Mouse (Mus musculus): ENCODE measurements around the gene Hsf2bp.

DNA sequence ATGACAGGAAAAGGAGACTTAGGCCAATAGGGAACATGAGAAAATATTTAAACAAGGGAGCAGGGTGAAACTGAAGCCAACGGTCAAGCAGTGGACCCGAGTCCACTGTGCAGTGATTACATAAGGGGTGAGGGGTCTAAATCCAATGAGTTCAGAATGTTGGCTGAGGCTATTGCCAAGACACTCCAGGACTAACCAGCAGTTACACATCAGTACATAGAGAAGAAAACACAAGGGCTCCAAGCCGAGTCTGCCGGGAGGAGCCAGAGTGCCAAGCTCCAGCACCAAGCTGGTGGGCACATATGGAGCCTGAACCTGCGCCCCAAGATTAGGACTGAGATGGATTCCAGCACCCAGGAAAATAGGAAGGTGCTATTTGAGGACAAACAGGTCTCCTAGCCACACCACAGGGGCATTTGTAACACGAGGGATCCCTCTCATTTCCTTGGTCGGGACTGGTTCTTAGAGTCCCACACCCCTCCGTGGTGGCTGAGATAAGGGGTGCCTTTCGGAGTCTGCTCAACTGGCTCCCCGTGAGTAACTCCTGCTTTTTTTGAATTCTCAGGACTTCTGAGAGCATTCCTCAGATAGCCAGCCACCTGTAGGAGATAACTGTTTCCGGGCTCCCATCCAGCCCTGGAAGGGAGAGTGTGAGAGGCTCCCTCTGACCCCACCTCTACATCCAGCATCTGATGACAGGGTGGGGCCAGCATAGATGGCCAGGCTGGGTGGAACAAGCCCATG lies 134.5 kb downstream of the Hsf2bp start:
- TF ChIP-seq EP300 (IDR thresholded peaks at IDR 0.05; ENCODE audit: low read depth in 1 of 2, low read length in 2 of 2) = no peak
- TF ChIP-seq GATA1 (IDR thresholded peaks at IDR 0.05; ENCODE audit: low read depth, low read length) = no peak
- no peak for TF ChIP-seq CTCF (IDR thresholded peaks at IDR 0.05 in 2 of 3, conservative IDR thresholded peaks at IDR 0.05 in 1 of 3; ENCODE audit: control insufficient read depth in 1 of 3, insufficient read depth in 1 of 3, low read depth in 2 of 3, low read length in 3 of 3, poor library complexity in 1 of 3, severe bottlenecking in 1 of 3)
- TF ChIP-seq TCF12 (IDR thresholded peaks at IDR 0.05; ENCODE audit: low read depth, low read length) = no peak
- no peak for TF ChIP-seq ZC3H11A (IDR thresholded peaks at IDR 0.05; ENCODE audit: low read depth, low read length)
- no peak for TF ChIP-seq RAD21 (IDR thresholded peaks at IDR 0.05; ENCODE audit: low read depth, low read length)
- no peak for TF ChIP-seq CHD1 (IDR thresholded peaks at IDR 0.05; ENCODE audit: low read depth, low read length)
- no peak for TF ChIP-seq ZKSCAN1 (IDR thresholded peaks at IDR 0.05; ENCODE audit: low read depth, low read length)
- no peak for TF ChIP-seq MAFK (IDR thresholded peaks at IDR 0.05; ENCODE audit: borderline replicate concordance, low read depth, low read length)
- no peak for TF ChIP-seq POLR2A (IDR thresholded peaks at IDR 0.05; ENCODE audit: control insufficient read depth in 1 of 2, insufficient read depth in 1 of 2, low read depth in 1 of 2, low read length in 2 of 2, poor library complexity in 1 of 2)

Measured in MEL (cell line).